Mouse (Mus musculus): ENCODE data around the gene Nfkbid. TPM values are rescaled to one million over a fixed set of nuclear protein-coding genes. Genes with fewer than 3 reads are reported as not detected.

Gene Nfkbid
- polyA plus RNA-seq, 1 experiment, result 5.7 TPM

DNA sequence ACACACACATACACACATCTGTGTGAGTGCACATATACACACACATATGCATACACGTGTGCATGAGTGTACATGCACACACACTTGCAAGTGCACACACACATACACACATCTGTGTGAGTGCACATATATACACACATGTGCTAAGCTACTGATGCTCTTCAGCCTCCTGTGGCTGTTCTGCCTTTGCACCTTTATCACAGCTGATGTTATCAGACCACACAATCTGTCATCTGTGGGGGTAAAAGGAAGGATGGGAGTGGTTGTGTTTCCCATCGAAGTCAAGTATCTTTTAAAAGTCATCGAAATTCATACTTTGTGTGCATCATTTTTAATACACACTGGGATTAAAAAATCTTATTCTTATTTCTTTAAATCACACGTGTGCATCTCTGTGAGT, 19.2 kb upstream of the Nfkbid start:
- no peak for TF ChIP-seq CTCF (IDR thresholded peaks at IDR 0.05; ENCODE audit: extremely low read depth, insufficient read depth, low read length)
- no peak for TF ChIP-seq POLR2A (IDR thresholded peaks at IDR 0.05; ENCODE audit: extremely low read depth, insufficient read depth, low read length)
- H3K4me1 ChIP-seq (ENCODE audit: control insufficient read depth, insufficient read depth, low read length), result no peaks in the 10 kb centered on the region
- H3K27ac ChIP-seq (ENCODE audit: insufficient read depth, low read length), result no peak overlapping the region
- H3K4me3 ChIP-seq (ENCODE audit: insufficient read depth, low read length), result no peak overlapping the region

DNA sequence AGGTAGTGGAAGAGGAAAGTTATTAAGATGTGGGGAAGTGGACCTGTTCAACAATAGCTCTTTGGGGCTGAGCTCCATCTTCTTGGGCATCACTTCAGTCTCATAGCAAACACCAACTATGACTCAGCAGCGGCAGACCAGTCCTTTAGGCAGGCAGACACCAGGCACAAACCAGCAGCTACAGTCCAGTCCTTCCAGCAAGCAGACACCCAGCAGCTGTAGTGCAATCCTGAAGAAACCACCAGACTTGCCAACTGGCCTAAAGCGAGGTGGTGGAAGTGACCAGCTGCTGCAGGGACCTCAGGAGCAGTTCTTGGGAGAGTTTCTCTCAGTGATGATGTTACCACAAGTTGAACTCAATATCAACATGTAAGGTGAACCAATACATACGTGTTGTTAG, 12.9 kb upstream of the Nfkbid start:
- no peak for TF ChIP-seq POLR2A (IDR thresholded peaks at IDR 0.05; ENCODE audit: extremely low read depth, insufficient read depth, low read length)
- no peak for TF ChIP-seq CTCF (IDR thresholded peaks at IDR 0.05; ENCODE audit: extremely low read depth, insufficient read depth, low read length)
- Histone ChIP-seq H3K4me3 (ENCODE audit: insufficient read depth, low read length) (no peak overlapping the region), H3K4me1 (ENCODE audit: control insufficient read depth, insufficient read depth, low read length) (no peaks in the 10 kb centered on the region), H3K27ac (ENCODE audit: insufficient read depth, low read length) (no peak overlapping the region)

DNA sequence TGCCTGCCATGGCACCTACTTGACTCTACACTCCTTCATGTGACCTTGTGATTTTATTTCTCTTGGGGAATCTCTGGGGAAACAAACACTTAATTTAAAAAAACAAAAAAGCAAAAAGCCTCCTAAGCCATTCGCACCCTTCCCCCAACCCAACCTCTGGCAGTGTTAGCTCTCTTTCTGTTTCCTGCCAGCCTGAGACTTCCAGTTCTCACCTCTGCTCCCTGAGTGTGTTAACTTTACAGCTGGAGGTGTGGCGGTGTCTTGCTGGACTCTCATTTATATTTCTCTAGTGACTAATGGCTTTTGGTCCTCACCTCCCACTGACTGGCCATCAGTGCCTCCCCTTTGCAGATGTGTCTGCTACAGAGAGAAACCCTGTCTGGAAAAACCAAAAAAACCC, 11.7 kb upstream of the Nfkbid start:
- Histone ChIP-seq H3K4me3 (ENCODE audit: insufficient read depth, low read length) (no peak overlapping the region), H3K27ac (ENCODE audit: insufficient read depth, low read length) (no peak overlapping the region), H3K4me1 (ENCODE audit: control insufficient read depth, insufficient read depth, low read length) (no peaks in the 10 kb centered on the region)
- TF ChIP-seq POLR2A (IDR thresholded peaks at IDR 0.05; ENCODE audit: extremely low read depth, insufficient read depth, low read length), result no peak
- TF ChIP-seq CTCF (IDR thresholded peaks at IDR 0.05; ENCODE audit: extremely low read depth, insufficient read depth, low read length), result no peak

DNA sequence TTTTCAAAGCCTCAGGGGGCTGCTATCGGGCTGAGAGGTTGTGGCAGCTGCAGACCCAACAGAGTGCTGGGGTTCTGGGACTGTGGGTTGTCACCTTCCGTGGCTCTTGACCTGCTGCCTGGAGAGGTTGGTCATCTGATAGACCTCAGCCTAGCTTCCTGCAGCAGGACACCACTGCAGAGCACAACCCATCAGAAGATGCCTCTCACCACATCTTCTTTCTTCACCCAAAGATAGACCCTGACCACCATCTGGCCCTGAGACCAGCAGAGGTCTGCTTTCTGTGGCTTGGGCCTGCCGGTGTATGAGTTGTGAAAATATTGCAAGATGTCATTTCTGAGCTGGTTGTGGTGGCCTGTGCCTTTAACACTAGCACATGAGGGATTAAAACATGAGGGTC, 10.5 kb upstream of the Nfkbid start:
- Histone ChIP-seq H3K4me1 (ENCODE audit: control insufficient read depth, insufficient read depth, low read length) (no peaks in the 10 kb centered on the region), H3K27ac (ENCODE audit: insufficient read depth, low read length) (no peak overlapping the region), H3K4me3 (ENCODE audit: insufficient read depth, low read length) (no peak overlapping the region)
- TF ChIP-seq CTCF (IDR thresholded peaks at IDR 0.05; ENCODE audit: extremely low read depth, insufficient read depth, low read length) (no peak), POLR2A (IDR thresholded peaks at IDR 0.05; ENCODE audit: extremely low read depth, insufficient read depth, low read length) (no peak)

DNA sequence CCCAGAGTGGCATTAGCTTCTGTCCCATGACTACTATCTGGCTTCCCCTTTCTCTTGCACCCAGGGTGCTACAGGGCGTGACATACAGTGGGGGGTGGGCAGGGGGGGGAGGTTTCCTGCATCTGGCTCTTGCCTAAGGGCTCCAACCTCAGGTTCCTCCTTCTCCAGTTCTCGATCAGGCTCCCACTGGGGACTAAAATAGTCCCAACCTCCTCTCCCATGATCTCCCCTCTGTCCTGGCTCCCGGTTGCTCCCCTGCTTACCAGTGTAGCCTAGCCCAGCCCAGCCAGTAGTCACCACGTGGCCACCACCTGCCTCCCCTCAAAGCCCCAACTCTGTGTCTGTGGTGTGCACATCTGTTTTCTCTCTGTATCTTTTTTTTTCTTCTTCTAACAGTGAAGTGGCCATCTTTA, 8.8 kb upstream of the Nfkbid start:
- Histone ChIP-seq H3K4me1 (ENCODE audit: control insufficient read depth, insufficient read depth, low read length) (no peaks in the 10 kb centered on the region), H3K4me3 (ENCODE audit: insufficient read depth, low read length) (no peak overlapping the region), H3K27ac (ENCODE audit: insufficient read depth, low read length) (peak overlapping the region; percentile 33; the same call in 1 of the 2 replicates)
- TF ChIP-seq POLR2A (IDR thresholded peaks at IDR 0.05; ENCODE audit: extremely low read depth, insufficient read depth, low read length), result no peak
- TF ChIP-seq CTCF (IDR thresholded peaks at IDR 0.05; ENCODE audit: extremely low read depth, insufficient read depth, low read length), result no peak

DNA sequence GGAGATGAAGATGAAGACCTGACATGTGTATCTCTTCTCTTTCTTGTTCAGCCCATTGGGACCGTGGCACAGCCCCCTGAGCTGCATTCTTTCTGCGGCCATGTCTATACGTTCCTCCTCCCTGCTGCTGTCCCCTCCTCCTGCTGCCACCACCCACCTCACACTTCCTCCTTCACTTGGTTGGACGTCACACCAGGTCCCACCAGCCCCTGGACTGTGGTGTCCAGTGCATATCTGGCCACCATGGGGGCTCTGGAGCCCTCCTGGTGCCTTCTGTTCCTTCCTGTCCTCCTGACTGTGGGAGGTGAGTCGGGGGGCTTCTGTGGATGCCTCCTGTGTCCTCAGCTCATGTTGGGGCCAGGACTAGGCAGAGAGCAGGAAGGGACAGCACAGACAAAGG, 7.9 kb upstream of the Nfkbid start, which contains the start of gene Tyrobp:
TSS of gene Tyrobp (plus strand) at position 165 of the 400 bp plus-strand sequence.
- Histone ChIP-seq H3K4me1 (ENCODE audit: control insufficient read depth, insufficient read depth, low read length) (no peaks in the 10 kb centered on the region), H3K27ac (ENCODE audit: insufficient read depth, low read length) (peak within 1 kb of the TSS; percentile 33; the same call in 1 of the 2 replicates), H3K4me3 (ENCODE audit: insufficient read depth, low read length) (0 out of 2 replicates have a peak within 1 kb of the TSS, but pooled peaks have one; percentile 9)
- TF ChIP-seq POLR2A (IDR thresholded peaks at IDR 0.05; ENCODE audit: extremely low read depth, insufficient read depth, low read length) (0 out of 2 replicates have a peak, but pooled peaks have one; percentile 28), CTCF (IDR thresholded peaks at IDR 0.05; ENCODE audit: extremely low read depth, insufficient read depth, low read length) (no peak)

DNA sequence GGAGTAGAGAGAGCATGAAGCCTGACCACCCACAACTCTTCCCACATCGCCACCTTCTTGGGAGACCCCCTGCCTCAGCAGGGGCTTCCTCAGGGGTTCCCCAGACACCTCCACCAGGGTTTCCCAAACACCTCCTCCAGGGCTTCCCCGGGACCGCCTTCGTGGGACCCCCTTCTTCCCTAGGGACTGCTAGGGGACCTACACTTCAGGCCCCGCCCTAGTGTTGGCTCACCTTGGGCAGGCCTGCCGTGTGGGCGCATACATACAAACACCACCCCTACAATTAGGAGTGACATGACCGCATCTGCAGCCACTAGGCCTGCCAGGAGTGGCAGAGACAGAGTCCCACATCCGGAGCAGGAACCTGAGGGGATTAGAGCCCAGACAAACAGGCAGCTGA, 3.7 kb upstream of the Nfkbid start:
- no peak for TF ChIP-seq CTCF (IDR thresholded peaks at IDR 0.05; ENCODE audit: extremely low read depth, insufficient read depth, low read length)
- no peak for TF ChIP-seq POLR2A (IDR thresholded peaks at IDR 0.05; ENCODE audit: extremely low read depth, insufficient read depth, low read length)
- no peaks in the 10 kb centered on the region for H3K4me1 ChIP-seq (ENCODE audit: control insufficient read depth, insufficient read depth, low read length)
- no peak overlapping the region for H3K4me3 ChIP-seq (ENCODE audit: insufficient read depth, low read length)
- H3K27ac ChIP-seq (ENCODE audit: insufficient read depth, low read length), result no peak overlapping the region

DNA sequence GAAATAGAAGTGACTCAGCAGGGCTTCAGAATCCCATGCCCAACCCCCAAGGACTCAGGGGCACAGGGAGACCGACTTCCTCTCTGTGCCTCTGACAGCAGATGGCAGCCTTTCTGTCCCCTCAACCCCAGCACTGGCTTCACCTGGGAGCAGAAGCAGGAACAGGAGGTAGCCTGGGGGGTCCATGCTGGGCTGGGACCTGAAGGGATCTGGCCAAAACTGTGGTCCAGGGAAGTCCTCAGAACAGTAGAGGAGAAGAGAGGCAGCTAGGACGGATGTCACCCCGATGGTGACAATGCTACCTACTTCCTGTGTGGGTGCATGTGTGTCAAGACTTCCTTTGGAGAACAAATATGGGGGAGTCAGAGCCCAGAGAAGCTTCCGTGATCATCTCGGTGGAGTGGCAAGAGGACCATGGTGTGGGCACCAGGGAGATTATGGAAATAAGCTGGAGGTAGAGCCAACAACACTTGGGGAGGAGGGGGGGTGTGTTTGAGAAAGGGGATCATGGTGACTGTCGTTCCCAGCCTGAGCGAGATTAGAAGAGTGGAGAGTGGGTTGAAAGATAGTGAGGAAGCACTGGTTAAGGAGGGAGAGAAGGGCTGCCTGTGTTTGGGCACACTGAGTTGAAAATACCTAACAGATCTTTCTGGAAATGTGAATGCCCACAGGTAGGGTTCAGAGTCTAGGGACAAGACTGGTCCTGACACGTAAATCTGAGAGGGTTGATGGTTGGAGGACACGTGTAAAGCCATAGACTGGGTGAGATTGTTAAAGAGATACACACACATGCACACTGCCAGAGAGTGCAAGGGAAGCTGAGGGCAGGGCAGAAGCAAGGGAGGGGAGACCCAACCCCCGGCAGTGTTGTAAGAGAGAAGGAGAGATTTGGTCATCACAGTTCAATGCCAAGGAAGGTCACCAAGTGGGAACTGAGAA, 1.7 kb upstream of the Nfkbid start, which contains the start of gene Hcst:
TSS of gene Hcst (minus strand) at position 294 of the 939 bp plus-strand sequence.
- TF ChIP-seq POLR2A (IDR thresholded peaks at IDR 0.05; ENCODE audit: extremely low read depth, insufficient read depth, low read length) (no peak), CTCF (IDR thresholded peaks at IDR 0.05; ENCODE audit: extremely low read depth, insufficient read depth, low read length) (no peak)
- Histone ChIP-seq H3K4me3 (ENCODE audit: insufficient read depth, low read length) (no peak within 1 kb of the TSS), H3K4me1 (ENCODE audit: control insufficient read depth, insufficient read depth, low read length) (no peaks in the 10 kb centered on the region), H3K27ac (ENCODE audit: insufficient read depth, low read length) (no peak within 1 kb of the TSS)

DNA sequence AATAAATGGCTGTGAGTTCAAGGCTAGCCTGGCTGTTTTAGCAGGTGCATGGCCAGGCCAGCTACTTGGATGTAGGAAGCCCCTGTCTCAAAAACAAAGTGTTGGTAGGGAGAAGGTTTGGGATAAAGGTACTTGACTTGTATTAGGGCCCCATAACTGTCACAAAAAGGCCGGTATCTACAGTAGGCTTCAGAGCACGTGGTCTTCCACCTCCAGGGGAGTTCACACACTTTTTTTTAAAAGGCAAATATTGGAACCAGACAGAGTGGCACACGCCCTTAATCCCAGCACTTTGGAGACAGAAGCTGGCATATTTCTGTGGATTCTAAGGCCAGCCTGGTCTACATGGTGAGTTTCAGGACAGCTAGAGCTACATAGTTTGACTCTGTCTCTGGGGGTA, 859 bp upstream of the Nfkbid start:
- no peak for TF ChIP-seq CTCF (IDR thresholded peaks at IDR 0.05; ENCODE audit: extremely low read depth, insufficient read depth, low read length)
- no peak for TF ChIP-seq POLR2A (IDR thresholded peaks at IDR 0.05; ENCODE audit: extremely low read depth, insufficient read depth, low read length)
- no peak overlapping the region for H3K4me3 ChIP-seq (ENCODE audit: insufficient read depth, low read length)
- H3K27ac ChIP-seq (ENCODE audit: insufficient read depth, low read length), result no peak overlapping the region
- no peaks in the 10 kb centered on the region for H3K4me1 ChIP-seq (ENCODE audit: control insufficient read depth, insufficient read depth, low read length)

Data from cortical plate, adult 2 months (tissue).